Mouse (Mus musculus) kidney, adult 2 months (tissue): ENCODE measurements around the gene Nfe2l3.
"Not testable (repeated sequence)": the region's sequence is repeated elsewhere in the genome, so short reads cannot be mapped to it uniquely, and the experiment has no call there.

Source experiments
- CTCF ChIP-seq: fragments of 200-500 bp; conservative IDR thresholded peaks from 2 replicates; pipeline ENCODE4 v1.5.1; 2011; ENCODE audit warnings: low read depth, mild to moderate bottlenecking, control low read depth, low read length, moderate library complexity, mixed read lengths; ENCODE audit not compliant: insufficient read depth, insufficient read length
- POLR2A ChIP-seq: fragments of 200-500 bp; IDR thresholded peaks from one replicate; pipeline ENCODE4 v1.6.1; 2011; ENCODE audit warnings: low read depth, low read length, control low read depth

DNA sequence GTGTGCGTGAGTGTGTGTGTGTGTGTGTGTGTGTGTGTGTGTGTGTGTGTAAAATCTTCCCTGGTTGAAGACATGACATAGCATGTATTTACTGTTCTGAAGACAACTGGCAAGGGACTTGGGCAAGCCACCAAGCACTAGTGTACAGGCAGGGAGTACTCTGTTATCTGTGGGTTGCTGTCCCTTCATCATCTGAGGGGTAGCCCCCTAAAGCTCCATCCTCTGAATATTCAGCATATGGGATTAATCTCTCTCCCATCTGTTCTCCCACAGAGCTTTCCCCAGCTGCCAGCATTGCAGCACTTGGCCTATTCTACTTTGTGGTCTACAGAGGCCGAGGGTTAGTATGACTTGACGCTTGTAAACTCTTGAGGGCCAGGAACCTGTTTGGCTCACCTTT lies 37.5 kb upstream of the Nfe2l3 start:
- not testable (repeated sequence) for TF ChIP-seq CTCF, POLR2A
